Mouse (Mus musculus): ENCODE data around the gene I830077J02Rik. TPM values are rescaled to one million over a fixed set of nuclear protein-coding genes. Genes with fewer than 3 reads are reported as not detected.

Gene I830077J02Rik
- total RNA-seq, 2 experiments from 2014 or later, result 0.84 to 0.92 TPM

DNA sequence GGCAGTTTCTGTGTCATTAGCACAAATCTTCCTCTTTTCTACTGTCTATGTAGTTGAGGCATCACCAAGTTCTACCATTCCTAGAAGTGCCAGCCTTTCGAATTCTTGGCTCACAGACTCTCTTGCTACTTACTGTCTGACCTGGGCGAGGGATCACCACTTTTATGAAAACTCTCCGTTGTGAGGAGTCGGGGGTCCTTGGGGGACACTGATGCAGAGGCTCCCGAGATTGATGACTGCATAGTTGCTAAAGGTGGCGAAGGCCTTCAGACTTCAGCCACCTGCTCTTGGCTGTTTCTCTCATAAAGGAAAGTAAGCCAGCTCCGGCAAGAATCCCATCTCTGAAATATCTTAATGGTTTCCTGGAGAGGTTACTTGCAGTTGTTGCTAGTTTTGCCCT lies 50.4 kb downstream of the I830077J02Rik start:
- no peak for DNase-seq
- TF ChIP-seq CTCF (IDR thresholded peaks at IDR 0.05), result no peak
- Histone ChIP-seq H3K4me3 (no peak overlapping the region), H3K27ac (no peak overlapping the region)
- intact Hi-C loops (cut with DNase I), result no loop called here

DNA sequence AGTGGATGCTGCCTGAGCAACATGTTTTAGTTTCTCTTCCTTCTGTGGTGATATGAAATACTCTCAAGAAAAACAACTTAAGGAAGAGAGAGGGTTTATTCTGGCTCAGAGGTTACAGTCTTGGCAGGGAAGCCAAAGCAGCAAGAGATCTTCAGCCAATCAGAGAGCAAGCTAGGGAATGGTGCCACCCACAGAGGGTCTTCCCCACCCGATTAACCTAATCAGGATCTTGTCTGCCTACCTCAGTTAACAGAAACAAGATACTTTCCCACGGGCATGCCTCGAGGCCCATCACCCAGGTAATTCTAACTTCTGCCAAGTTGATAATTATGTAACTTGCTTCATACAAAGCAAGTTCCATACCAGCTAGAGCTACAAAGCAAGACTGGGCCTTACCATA lies 52.0 kb downstream of the I830077J02Rik start:
- intact Hi-C loops (cut with DNase I), result no loop called here
- Histone ChIP-seq H3K4me3 (no peak overlapping the region), H3K27ac (no peak overlapping the region)
- no peak for DNase-seq
- no peak for TF ChIP-seq CTCF (IDR thresholded peaks at IDR 0.05)

- no peak for DNase-seq
- no peak for TF ChIP-seq CTCF (IDR thresholded peaks at IDR 0.05)
- no peak overlapping the region for H3K27ac ChIP-seq
- intact Hi-C loops (cut with DNase I), result no loop called here
- no peak overlapping the region for H3K4me3 ChIP-seq
Observed at GRCm38 (mm10) chr3:105878751-105879150, 53.7 kb downstream of the I830077J02Rik start.

DNA sequence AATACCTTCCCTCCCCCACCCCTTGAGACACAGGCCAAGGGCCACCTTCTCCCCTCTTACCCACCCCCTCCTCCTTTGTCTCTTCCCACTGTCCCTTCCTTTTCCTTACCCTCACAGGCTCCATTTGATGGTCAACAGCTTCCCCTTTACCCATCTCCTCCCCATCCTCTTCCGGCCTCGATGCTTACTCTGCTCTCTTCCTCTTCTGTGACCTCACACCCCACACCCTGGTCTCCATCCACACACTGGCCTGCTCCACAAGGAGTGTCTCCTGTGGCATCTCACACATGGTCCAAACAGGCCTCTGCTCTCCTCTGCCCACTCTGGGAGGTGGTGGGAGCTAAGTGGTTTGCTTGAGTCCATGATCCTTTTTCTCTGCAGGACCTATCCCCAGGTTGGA lies 54.5 kb downstream of the I830077J02Rik start:
- no peak for DNase-seq
- intact Hi-C loops (cut with DNase I), result no loop called here
- H3K27ac ChIP-seq, result peak overlapping the region; percentile 57
- no peak for TF ChIP-seq CTCF (IDR thresholded peaks at IDR 0.05)
- no peak overlapping the region for H3K4me3 ChIP-seq

GRCm38 (mm10) chr3:105877252-105877803 lies 55.1 kb downstream of the I830077J02Rik start:
- intact Hi-C loops (cut with DNase I), result no loop called here
- no peak for TF ChIP-seq CTCF (IDR thresholded peaks at IDR 0.05)
- peak overlapping the region; percentile 57 for H3K27ac ChIP-seq
- no peak overlapping the region for H3K4me3 ChIP-seq
- no peak for DNase-seq

DNA sequence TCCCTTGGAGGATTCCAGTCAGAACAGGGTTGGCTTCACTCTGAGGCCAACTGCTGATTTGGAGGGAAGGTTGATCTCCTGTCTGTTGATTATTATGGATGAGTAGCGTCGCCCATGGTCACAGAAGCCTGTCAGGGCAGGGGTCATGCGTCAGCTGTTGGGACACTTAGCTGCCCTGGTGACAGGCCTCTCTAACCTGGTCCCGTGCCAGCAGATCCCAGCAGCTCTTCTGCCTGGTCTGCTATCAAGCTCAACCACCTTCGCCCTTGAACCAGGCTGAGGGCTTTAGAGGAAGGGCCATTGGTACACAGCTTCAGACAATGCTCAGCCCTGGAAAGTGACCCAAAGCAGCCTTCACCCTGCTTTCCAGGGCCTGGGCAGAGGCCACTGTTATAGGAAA lies 56.4 kb downstream of the I830077J02Rik start:
- TF ChIP-seq CTCF (IDR thresholded peaks at IDR 0.05), result no peak
- intact Hi-C loops (cut with DNase I), result no loop called here
- H3K27ac ChIP-seq, result peak overlapping the region; percentile 49
- no peak overlapping the region for H3K4me3 ChIP-seq
- DNase-seq, result no peak

Other genes with a start within 250 kb of the I830077J02Rik start
- 10 to 100 TPM; 10.7 to 10.9 TPM for gene Ddx20, start 245.1 kb downstream of the I830077J02Rik start, total RNA-seq (2021)
- 1 to 10 TPM; 2.9 to 4.5 TPM for gene Inka2, start 228.1 kb downstream of the I830077J02Rik start, total RNA-seq (2021)
- 100 to 1,000 TPM in 1 of 2 experiments, 10 to 100 TPM in 1; 86.7 to 101 TPM for gene Rap1a, start 131.3 kb downstream of the I830077J02Rik start, total RNA-seq (2021)
- gene Adora3, start 61.8 kb downstream of the I830077J02Rik start, total RNA-seq (2021), result not detected
- gene Tmigd3, start 61.8 kb downstream of the I830077J02Rik start, total RNA-seq (2021), result not detected
- 10 to 100 TPM; 29.4 to 30.5 TPM for gene Wdr77, start 26.7 kb upstream of the I830077J02Rik start, total RNA-seq (2021)
- gene Atp5f1, start 27.4 kb upstream of the I830077J02Rik start, total RNA-seq (2021), result 100 to 1,000 TPM; 520 to 826 TPM
- gene Ovgp1, start 41.0 kb upstream of the I830077J02Rik start, total RNA-seq (2021), result 1 to 10 TPM in 1 of 2 experiments, under 1 TPM in 1; 0.82 to 1.1 TPM
- gene Pifo, start 82.0 kb upstream of the I830077J02Rik start, total RNA-seq (2021), result not detected
- not detected for gene Chil5, start 100.2 kb upstream of the I830077J02Rik start, total RNA-seq (2021)
- gene Chia1, start 180.6 kb upstream of the I830077J02Rik start, total RNA-seq (2021), result not detected
- gene Chil3, start 234.9 kb upstream of the I830077J02Rik start, total RNA-seq (2021), result not detected

Data from gastrocnemius, adult 2 months (tissue).